Mouse (Mus musculus) embryonic facial prominence, embryonic 11.5 days (tissue): ENCODE measurements around the gene Uqcc3. TPM values are rescaled to one million over a fixed set of nuclear protein-coding genes. Genes with fewer than 3 reads are reported as not detected.

Experiments used
- ATAC-seq: fragments of 200-750 bp; cut with Nextera tagmentation; replicated peaks from 2 replicates; pipeline ENCODE4 v1.8.0; 2017; ENCODE audit warnings: low read depth; ENCODE audit not compliant: insufficient number of reproducible peaks, low FRiP score, low TSS enrichment
- DNase-seq: peaks from one replicate; pipeline ENCODE4 v3.0.0-alpha.2; 2015; ENCODE audit warnings: low spot score
- H3K27ac ChIP-seq: fragments of 300-500 bp; sonication (generic); replicated peaks from 2 replicates; pipeline ENCODE4 v1.5.1; 2014; ENCODE audit warnings: mild to moderate bottlenecking, low read depth, low read length, control low read depth
- H3K27me3 ChIP-seq: fragments of 300-500 bp; sonication (generic); 2 replicates; pipeline ENCODE4 v1.6.1; 2014; ENCODE audit warnings: mild to moderate bottlenecking, low read length, moderate library complexity, mixed read lengths; ENCODE audit not compliant: control insufficient read depth, insufficient read depth
- H3K36me3 ChIP-seq: fragments of 300-500 bp; sonication (generic); replicated peaks from 2 replicates; pipeline ENCODE4 v1.6.1; 2014; ENCODE audit warnings: low read depth, mild to moderate bottlenecking, low read length, moderate library complexity, mixed read lengths; ENCODE audit not compliant: control insufficient read depth, insufficient read depth
- H3K4me1 ChIP-seq: fragments of 300-500 bp; sonication (generic); 2 replicates; pipeline ENCODE4 v1.6.1; 2014; ENCODE audit warnings: low read length, mixed read lengths; ENCODE audit not compliant: control insufficient read depth, insufficient read depth
- H3K4me2 ChIP-seq: fragments of 300-500 bp; sonication (generic); 2 replicates; pipeline ENCODE4 v1.6.1; 2014; ENCODE audit warnings: low read depth, mild to moderate bottlenecking, control low read depth, low read length, moderate library complexity
- H3K4me3 ChIP-seq: fragments of 300-500 bp; sonication (generic); 2 replicates; pipeline ENCODE4 v1.5.1; 2014; ENCODE audit warnings: low read depth, low read length, control low read depth
- H3K9ac ChIP-seq: fragments of 300-500 bp; sonication (generic); replicated peaks from 2 replicates; pipeline ENCODE4 v1.6.1; 2014; ENCODE audit warnings: mild to moderate bottlenecking, control low read depth, low read length
- H3K9me3 ChIP-seq: fragments of 300-500 bp; sonication (generic); replicated peaks from 2 replicates; pipeline ENCODE4 v1.6.1; 2016; ENCODE audit warnings: mild to moderate bottlenecking, low read length, inconsistent platforms, mixed read lengths; ENCODE audit not compliant: control insufficient read depth
- WGBS: fragments of 180-500 bp; shearing (Covaris S2); extraction: QIAGEN DNeasy Blood & Tissue Kit; methylation state at CpG from one replicate; pipeline ENCODE4 v1.1.7; 2014; 5-methylcytosine and 5-hydroxymethylcytosine counted together
- polyA plus RNA-seq: library from polyadenylated mRNA; unstranded; fragments of >200 nt; fragmentation: Nextera tagmentation; extraction: Ambion mirVana; gene quantifications from 2 replicates; pipeline ENCODE4 v1.2.1, GENCODE M21; 2014

Gene Uqcc3
- 56.1 and 62.0 TPM in 2 replicates for polyA plus RNA-seq

- under 1% methylated on average over 42 of the region's 42 CpGs for WGBS
- H3K27ac ChIP-seq: peak within 1 kb of the TSS; percentile 52
These were observed at the start of gene Uqcc3 for GRCm38 (mm10) chr19:8880311-8881033. TSS of gene Uqcc3 (minus strand) at chr19:8880923.

GRCm38 (mm10) chr19:8930117-8930516, 49.4 kb upstream of the Uqcc3 start:
- H3K27ac ChIP-seq: peak overlapping the region; percentile 47; the same call in 1 of the 2 replicates
- DNase-seq: no peak

More at GRCm38 (mm10) chr19:8880311-8881033, at the start of gene Uqcc3:
- Histone ChIP-seq H3K27me3 (no peaks in the 10 kb centered on the region), H3K36me3 (peaks cover under 1% of the 10 kb centered on the region), H3K4me2 (peak within 1 kb of the TSS; percentile 81), H3K4me1 (no peaks in the 10 kb centered on the region), H3K9ac (peak within 1 kb of the TSS; percentile 91), H3K4me3 (peak within 1 kb of the TSS; percentile 82), H3K9me3 (no peaks in the 10 kb centered on the region)
- ATAC-seq (peak; percentile 98), DNase-seq (peak; percentile 92)

GRCm38 (mm10) chr19:8929224-8930088, 48.7 kb upstream of the Uqcc3 start, which contains the start of the genes Rom1 and Eml3:
TSS of gene Rom1 (minus strand) at chr19:8929356.
TSS of gene Eml3 (plus strand) at chr19:8929552.
- WGBS: under 1% methylated on average over 60 of the region's 74 CpGs
- no peaks in the 10 kb centered on the region for H3K27me3 ChIP-seq
- H3K4me1 ChIP-seq: no peaks in the 10 kb centered on the region
- peak within 1 kb of the TSS; percentile 81 for H3K4me2 ChIP-seq
- ATAC-seq (peak; percentile 74), DNase-seq (peak; percentile 73)
- peak within 1 kb of the TSS; percentile 71 for H3K4me3 ChIP-seq
- H3K36me3 ChIP-seq: no peaks in the 10 kb centered on the region
- H3K27ac ChIP-seq: peak within 1 kb of the TSS; percentile 47; the same call in 1 of the 2 replicates
- no peaks in the 10 kb centered on the region for H3K9me3 ChIP-seq
- peak within 1 kb of the TSS; percentile 83 for H3K9ac ChIP-seq

More at GRCm38 (mm10) chr19:8930117-8930516, 49.4 kb upstream of the Uqcc3 start:
- Histone ChIP-seq H3K4me1 (no peaks in the 10 kb centered on the region), H3K9ac (peak overlapping the region; percentile 83), H3K4me2 (peak overlapping the region; percentile 81), H3K9me3 (no peaks in the 10 kb centered on the region), H3K36me3 (no peaks in the 10 kb centered on the region), H3K27me3 (no peaks in the 10 kb centered on the region), H3K4me3 (peak overlapping the region; percentile 71)
- ATAC-seq: no peak
- 14% methylated on average over 11 of the region's 11 CpGs for WGBS

- H3K27ac ChIP-seq: peak overlapping the region; percentile 47; the same call in 1 of the 2 replicates
- peak overlapping the region; percentile 81 for H3K4me2 ChIP-seq
- no peaks in the 10 kb centered on the region for H3K36me3 ChIP-seq
- no peaks in the 10 kb centered on the region for H3K27me3 ChIP-seq
- H3K4me1 ChIP-seq: no peaks in the 10 kb centered on the region
- no peaks in the 10 kb centered on the region for H3K9me3 ChIP-seq
- WGBS: 17% methylated on average over 12 of the region's 16 CpGs
- H3K9ac ChIP-seq: peak overlapping the region; percentile 83
- no peak for DNase-seq
- peak overlapping the region; percentile 71 for H3K4me3 ChIP-seq
- no peak; the same call in 1 of the 2 replicates for ATAC-seq
These were observed 48.0 kb upstream of the Uqcc3 start for GRCm38 (mm10) chr19:8928689-8929223.

- Histone ChIP-seq H3K9ac (no peak overlapping the region), H3K4me2 (no peak overlapping the region), H3K36me3 (no peaks in the 10 kb centered on the region), H3K9me3 (no peaks in the 10 kb centered on the region), H3K4me3 (no peak overlapping the region), H3K27ac (no peak overlapping the region), H3K27me3 (no peaks in the 10 kb centered on the region), H3K4me1 (no peaks in the 10 kb centered on the region)
- DNase-seq (no peak), ATAC-seq (no peak)
- 89% methylated on average over 12 of the region's 12 CpGs for WGBS
These were observed 47.3 kb upstream of the Uqcc3 start for GRCm38 (mm10) chr19:8927891-8928525.

- no peak overlapping the region for H3K4me2 ChIP-seq
- H3K9ac ChIP-seq: no peak overlapping the region
- no peaks in the 10 kb centered on the region for H3K36me3 ChIP-seq
- H3K9me3 ChIP-seq: no peaks in the 10 kb centered on the region
- no peaks in the 10 kb centered on the region for H3K27me3 ChIP-seq
- no peak overlapping the region for H3K4me3 ChIP-seq
- H3K27ac ChIP-seq: no peak overlapping the region
- DNase-seq (no peak), ATAC-seq (no peak)
- 88% methylated on average over 2 of the region's 2 CpGs for WGBS
- no peaks in the 10 kb centered on the region for H3K4me1 ChIP-seq
These were observed 46.0 kb upstream of the Uqcc3 start for GRCm38 (mm10) chr19:8926766-8927165.

- Histone ChIP-seq H3K4me1 (no peaks in the 10 kb centered on the region), H3K27ac (no peak overlapping the region), H3K4me3 (peak overlapping the region; percentile 76; the same call in 1 of the 2 replicates), H3K9ac (no peak overlapping the region), H3K36me3 (peaks cover 2% of the 10 kb centered on the region; the same call in 1 of the 2 replicates), H3K4me2 (peak overlapping the region; percentile 15; the same call in 1 of the 2 replicates), H3K27me3 (no peaks in the 10 kb centered on the region), H3K9me3 (no peaks in the 10 kb centered on the region)
- 54% methylated on average over 9 of the region's 9 CpGs for WGBS
- ATAC-seq (no peak), DNase-seq (no peak)
These were observed 41.0 kb upstream of the Uqcc3 start for GRCm38 (mm10) chr19:8921741-8922140.
